Mouse (Mus musculus) CD4-positive naive resting alpha-beta T cell, adult 76 days (primary cell): ENCODE measurements around the gene Traf6. TPM values are rescaled to one million over a fixed set of nuclear protein-coding genes. Genes with fewer than 3 reads are reported as not detected.

ENCODE experiments used
- total RNA-seq: library from RNA; stranded (reverse); gene quantifications from one replicate; pipeline ENCODE4 v1.2.4, GENCODE M21; 2023

Traf6 gene
- 67.7 TPM for total RNA-seq

DNA sequence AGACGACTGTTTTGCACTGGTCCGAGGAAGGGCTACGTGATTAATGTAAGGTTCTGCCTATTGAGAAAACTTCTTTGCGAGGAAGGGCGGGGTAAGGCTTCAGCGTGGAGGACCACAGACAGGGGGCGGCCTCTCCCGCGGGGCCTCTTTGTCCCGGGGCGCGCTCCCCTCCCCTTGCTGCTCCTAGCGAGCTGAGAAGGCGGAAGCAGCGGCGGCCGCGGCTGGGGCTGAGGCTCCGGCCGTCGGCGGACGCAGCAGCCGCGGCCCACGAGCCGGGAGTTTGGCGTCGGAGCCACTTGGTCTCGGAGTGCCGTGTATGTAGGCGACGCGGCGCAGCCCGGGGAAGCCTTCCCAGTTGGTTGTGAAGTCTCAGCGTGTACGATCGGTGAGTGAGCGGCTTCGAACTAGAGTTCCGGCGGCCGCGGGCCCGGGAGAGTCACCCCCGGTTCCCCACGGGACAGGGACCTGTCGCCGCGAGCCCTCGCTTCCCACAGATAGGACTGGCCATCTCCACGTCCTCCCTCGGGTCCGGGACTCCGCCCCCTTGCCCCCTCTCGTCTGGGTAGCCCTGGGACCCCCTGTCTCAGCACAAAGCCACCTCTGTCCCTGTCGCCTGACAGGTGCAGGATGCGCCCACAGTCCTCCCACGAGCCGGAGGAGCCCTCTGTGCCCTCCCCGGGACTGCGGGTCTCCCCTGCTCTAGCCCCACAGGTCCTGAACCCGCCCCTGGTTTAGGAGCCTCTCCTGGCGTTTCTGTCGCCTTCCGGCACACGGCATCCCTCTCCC lies at the start of gene Traf6:
Gene Traf6 (plus strand): TSS at position 194 of the 786 bp plus-strand sequence.

GRCm38 (mm10) chr2:101649114-101649671 lies 29.0 kb upstream of the Traf6 start, which contains the start of the genes Rag1 and B230118H07Rik:
Gene Rag1, minus strand, starts transcription at chr2:101649501.
Gene B230118H07Rik, minus strand, starts transcription at chr2:101649532.

Other genes starting within 250 kb of the Traf6 start
- gene Rag2, start 53.7 kb upstream of the Traf6 start, total RNA-seq: not detected
- gene Rag1, start 28.9 kb upstream of the Traf6 start, total RNA-seq: 0.23 TPM
- gene B230118H07Rik, start 28.9 kb upstream of the Traf6 start, total RNA-seq: 2.5 TPM
- 0.88 TPM for gene Prr5l, start 204.6 kb downstream of the Traf6 start, total RNA-seq
- gene Commd9, start 207.8 kb downstream of the Traf6 start, total RNA-seq: 12.8 TPM